Mouse (Mus musculus) left cerebral cortex, postnatal 36 days (tissue): ENCODE data around the gene Ccna1. TPM values are rescaled to one million over a fixed set of nuclear protein-coding genes. Genes with fewer than 3 reads are reported as not detected.

Experiments used
- DNase-seq, 2 experiments: peaks; one replicate each; pipeline ENCODE4 v3.0.0; 2021 to 2022; ENCODE audit warnings: low spot score in 2 of 2, mixed read lengths in 1 of 2
- intact Hi-C: fragments of 180-260 bp; cut with DNase I; formaldehyde crosslinking; loops from one replicate; pipeline ENCODE4 v1.15.1; 2025
- total RNA-seq, 2 experiments: library from RNA; stranded (reverse); gene quantifications; 2 replicates each; pipeline ENCODE4 v1.2.3; 2021

Ccna1 gene
- total RNA-seq, result 1 to 10 TPM; 1.7 to 1.9 TPM

GRCm38 (mm10) chr3:55055038-55055746 lies at the start of gene Ccna1:
Ccna1 (minus strand) TSS chr3:55055501.
- peak; percentile 75 to 81 for DNase-seq
- intact Hi-C loops, result loop anchor here (5.0 kb wide), 1 partner anchor 138 kb away; the partner anchor contains the start of gene Sertm1

DNA sequence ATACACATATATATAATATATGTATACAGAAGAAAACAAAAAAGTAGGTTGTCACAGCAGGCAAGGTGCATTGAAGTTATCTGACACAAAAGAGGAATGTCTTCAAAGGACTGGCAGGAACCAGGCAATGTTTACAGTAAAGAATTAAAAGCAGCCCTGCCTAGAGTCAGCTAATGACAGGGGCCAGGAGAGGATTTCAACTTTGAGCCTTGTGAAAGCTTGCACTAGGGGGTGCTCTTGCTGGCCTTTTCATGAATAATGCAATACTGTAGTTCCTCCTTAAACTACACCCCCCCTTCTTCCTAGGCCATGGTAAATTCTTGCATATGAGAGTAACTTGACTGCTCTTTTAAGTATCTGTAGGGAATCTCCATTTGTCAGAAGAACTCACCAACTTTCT lies 45.8 kb upstream of the Ccna1 start:
- no peak for DNase-seq
- intact Hi-C loops, result no loop called here

GRCm38 (mm10) chr3:55098990-55099389 lies 43.7 kb upstream of the Ccna1 start:
- no peak for DNase-seq
- intact Hi-C loops, result no loop called here

DNA sequence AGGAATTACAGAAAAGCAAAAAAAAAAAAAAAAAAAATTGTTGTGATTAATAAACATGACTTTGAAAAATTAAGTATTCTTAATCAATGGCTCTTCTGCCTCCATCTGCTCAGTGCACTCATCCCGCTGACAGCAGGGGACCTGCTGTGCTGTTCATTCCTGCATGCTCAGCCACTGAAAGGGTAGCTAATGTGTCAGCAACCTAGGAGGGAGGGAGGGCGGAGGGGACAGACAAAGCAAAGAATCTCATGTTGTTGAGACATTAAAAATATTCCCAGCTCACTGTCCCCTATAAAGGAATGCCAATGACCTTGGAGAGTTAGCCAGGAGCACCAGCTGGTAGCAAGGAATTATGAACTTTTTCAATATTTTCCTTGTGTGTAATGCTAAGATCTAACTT lies 42.7 kb upstream of the Ccna1 start:
- DNase-seq, result no peak
- intact Hi-C loops, result no loop called here

DNA sequence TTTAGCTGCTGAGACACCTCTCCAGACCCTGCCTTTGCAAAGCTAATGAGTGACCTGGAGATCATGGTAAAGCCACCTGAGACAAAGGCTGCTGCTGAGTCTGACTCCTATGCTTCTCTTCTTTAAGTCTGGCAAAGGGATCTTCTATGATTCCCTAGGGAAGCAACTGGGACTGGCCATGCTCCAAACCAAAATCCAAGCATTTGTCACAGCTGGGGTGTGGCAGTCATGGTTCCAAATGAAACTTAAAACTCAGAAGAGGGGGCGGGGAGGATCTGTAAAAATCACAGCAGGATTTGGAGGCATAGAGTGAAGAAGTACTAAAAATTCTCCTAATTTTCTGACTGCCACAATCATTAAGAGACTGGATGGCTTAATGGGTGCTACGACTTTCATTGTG lies 41.9 kb upstream of the Ccna1 start:
- intact Hi-C loops, result no loop called here
- DNase-seq, result no peak

GRCm38 (mm10) chr3:55096655-55097005 lies 41.3 kb upstream of the Ccna1 start:
- no peak for DNase-seq
- intact Hi-C loops, result no loop called here

- peak in 1 of 2 experiments; percentile 23 for DNase-seq
- intact Hi-C loops, result no loop called here
Observed at GRCm38 (mm10) chr3:55095968-55096654, 40.8 kb upstream of the Ccna1 start.

DNA sequence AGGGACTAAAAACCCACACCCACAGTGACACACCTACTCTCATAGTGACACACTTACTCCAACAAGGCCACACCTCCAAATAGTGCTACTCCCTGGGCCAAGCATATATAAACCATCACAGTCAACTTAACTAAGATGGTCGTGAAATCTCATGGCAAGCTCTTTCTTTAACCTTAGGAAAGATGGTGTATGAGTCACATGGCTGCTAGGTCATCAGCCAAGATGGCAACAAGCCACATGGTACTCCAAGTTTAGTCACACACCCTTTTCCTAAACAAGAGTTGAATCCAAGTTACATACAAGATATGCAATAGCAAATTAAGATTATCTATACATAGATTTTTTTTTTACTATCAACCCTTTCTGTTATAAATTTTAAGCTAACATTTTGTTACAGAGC lies 37.9 kb upstream of the Ccna1 start:
- intact Hi-C loops, result no loop called here
- no peak for DNase-seq

- intact Hi-C loops, result loop anchor here (10.0 kb wide), 1 partner anchor 266 kb away; no protein-coding TSS in a partner anchor
- DNase-seq, result no peak
Observed at GRCm38 (mm10) chr3:55089291-55089690, 34.0 kb upstream of the Ccna1 start.

DNA sequence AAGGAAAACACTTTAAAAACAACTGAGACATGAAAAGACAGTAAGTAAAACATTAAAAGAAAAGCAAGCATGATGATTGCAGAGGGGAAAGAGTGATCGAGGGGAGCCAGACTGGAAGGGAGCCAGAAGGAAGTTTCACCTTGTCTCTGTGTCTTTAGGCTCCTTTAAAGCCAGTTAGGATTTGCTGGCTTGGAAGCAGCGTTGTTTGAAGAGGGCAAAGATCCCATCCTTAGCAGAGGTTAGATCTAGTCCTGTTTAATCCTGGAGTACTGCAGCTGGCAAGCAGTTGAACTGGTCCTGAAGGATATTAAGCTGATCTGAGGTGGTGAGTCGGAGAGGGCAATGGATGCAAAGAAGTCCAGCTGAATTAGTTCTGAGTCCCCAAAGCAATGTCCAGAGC lies 33.5 kb upstream of the Ccna1 start:
- intact Hi-C loops, result loop anchor here (10.0 kb wide), 1 partner anchor 266 kb away; no protein-coding TSS in a partner anchor
- no peak for DNase-seq

- intact Hi-C loops, result loop anchor here (10.0 kb wide), 1 partner anchor 266 kb away; no protein-coding TSS in a partner anchor
- no peak for DNase-seq
Observed at GRCm38 (mm10) chr3:55088359-55088758, 33.1 kb upstream of the Ccna1 start.

GRCm38 (mm10) chr3:55087360-55087759 lies 32.1 kb upstream of the Ccna1 start:
- DNase-seq, result no peak
- intact Hi-C loops, result loop anchor here (10.0 kb wide), 1 partner anchor 267 kb away; no protein-coding TSS in a partner anchor

DNA sequence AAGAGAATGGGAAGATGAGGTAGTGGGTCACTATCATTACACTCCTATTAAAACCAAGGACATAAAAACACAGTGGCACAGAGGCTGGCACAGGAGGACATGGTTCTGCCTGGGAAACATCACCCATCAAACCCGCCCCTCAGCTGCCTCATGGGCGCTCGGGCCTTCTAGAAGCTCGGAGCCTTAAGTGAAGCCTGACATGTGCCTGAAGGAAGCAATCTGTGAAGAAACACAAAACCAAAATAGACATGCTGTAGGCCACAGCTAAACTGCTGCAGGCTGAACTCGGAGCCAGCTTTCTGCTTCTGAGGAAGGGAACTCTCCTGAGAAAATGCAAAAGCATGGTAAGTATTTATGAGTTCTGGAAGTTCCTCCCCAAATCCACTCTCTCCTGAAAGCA lies 31.6 kb upstream of the Ccna1 start:
- intact Hi-C loops, result loop anchor here (10.0 kb wide), 1 partner anchor 268 kb away; no protein-coding TSS in a partner anchor
- DNase-seq, result no peak

- intact Hi-C loops, result loop anchor here (10.0 kb wide), 1 partner anchor 269 kb away; no protein-coding TSS in a partner anchor
- DNase-seq, result no peak
Observed at GRCm38 (mm10) chr3:55085716-55086115, 30.4 kb upstream of the Ccna1 start.

GRCm38 (mm10) chr3:55084781-55085180 lies 29.5 kb upstream of the Ccna1 start:
- no peak for DNase-seq
- intact Hi-C loops, result loop anchor here (5.0 to 10.0 kb wide), 2 partner anchors 68 to 270 kb away; no protein-coding TSS in a partner anchor

DNA sequence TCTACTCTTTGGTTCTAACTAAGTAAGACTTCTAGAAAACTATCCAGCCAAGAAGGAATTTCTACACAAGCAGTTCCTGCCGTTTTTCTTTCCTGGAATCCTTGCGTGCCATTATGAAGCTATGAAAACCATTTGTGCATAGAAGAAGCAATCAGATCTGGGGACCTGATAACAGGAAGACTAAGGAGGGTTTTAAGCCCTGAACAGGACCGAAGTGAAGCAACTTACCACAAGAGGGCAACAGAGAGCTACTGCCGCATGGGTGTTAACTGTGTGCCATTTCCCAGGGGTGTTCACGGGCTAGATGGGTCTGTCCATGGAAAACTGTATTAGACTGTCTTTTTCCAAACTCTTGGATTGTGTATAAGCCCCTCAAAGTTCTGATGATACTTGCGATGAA lies 24.8 kb upstream of the Ccna1 start:
- intact Hi-C loops, result loop anchor here (2.0 to 10.0 kb wide), 3 partner anchors 33 to 275 kb away; partner anchors contain the start of gene Spg20
- DNase-seq, result peak; percentile 66 to 72

DNA sequence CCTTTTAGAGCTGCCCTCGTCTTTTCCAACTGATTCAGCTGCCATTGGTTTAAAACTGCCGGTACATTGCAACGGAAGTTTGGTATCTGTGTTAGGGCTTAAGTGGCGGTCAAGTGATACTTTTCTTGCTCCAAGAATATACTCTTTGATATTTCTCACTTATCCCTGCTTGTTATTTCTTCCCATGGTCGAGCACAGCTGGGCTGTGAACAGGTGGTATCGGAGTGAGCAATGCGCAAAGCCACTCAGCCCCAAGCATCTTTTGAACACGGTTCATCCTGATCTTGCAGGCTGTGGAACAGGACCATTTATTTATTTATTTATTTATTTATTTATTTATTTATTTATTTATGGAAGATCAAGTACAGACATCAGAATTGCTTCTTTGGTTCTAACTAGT lies 24.3 kb upstream of the Ccna1 start:
- intact Hi-C loops, result loop anchor here (2.0 to 10.0 kb wide), 3 partner anchors 33 to 275 kb away; partner anchors contain the start of gene Spg20

GRCm38 (mm10) chr3:55078233-55078632 lies 22.9 kb upstream of the Ccna1 start:
- intact Hi-C loops, result no loop called here
- DNase-seq, result no peak

More for the DNA sequence above, 24.3 kb upstream of the Ccna1 start:
- DNase-seq, result no peak

- no peak for DNase-seq
- intact Hi-C loops, result no loop called here
Observed at GRCm38 (mm10) chr3:55075294-55075648, 20.0 kb upstream of the Ccna1 start.

GRCm38 (mm10) chr3:55074576-55075293 lies 19.4 kb upstream of the Ccna1 start:
- no peak for DNase-seq
- intact Hi-C loops, result no loop called here
